ENCODE assay signal across 16 mouse cellular contexts in the genomic region with DNA sequence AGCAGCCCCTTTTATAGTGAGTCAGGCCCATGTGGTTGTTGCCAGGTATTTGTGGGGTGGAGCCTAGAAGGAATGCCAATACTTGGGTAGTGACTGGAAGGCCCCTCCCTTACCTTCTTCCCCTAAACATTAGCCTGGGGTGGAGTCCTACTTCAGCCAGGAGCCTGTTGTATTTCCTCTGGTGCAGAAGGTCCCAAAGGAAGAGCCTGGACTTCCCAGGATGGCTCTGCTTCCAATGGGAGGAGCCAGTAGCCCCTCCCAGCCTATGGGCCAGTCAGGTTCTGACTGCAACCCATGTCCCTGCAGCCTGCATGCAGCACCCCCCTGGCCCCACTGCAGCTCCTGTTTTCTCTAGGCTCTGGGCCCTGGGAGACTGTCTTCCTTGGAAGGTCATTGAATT.
DNase-seq lines count a peak whose midpoint lies in the region; ATAC-seq lines count a peak whose summit lies in the region.
"Had no signal": no experiment of that assay in that cellular context is flagged by ENCODE, and none has a peak within 500 bp of the region (broad histone marks: within the 10 kb centered on the region; RNA-seq: fewer than 3 reads in every experiment).

No protein-coding gene starts in this region.

- DNase-seq in adrenal gland, postnatal 10 days = peak; percentile 11
- no peak for DNase-seq in adrenal gland, postnatal 25 days
- DNase-seq in kidney, postnatal 10 days = peak; percentile 15
- no peak for DNase-seq in kidney, adult 11 months
- no peak for DNase-seq in layer of hippocampus, postnatal 10 days (ENCODE audit: low spot score in 2 of 2)
- no peak for DNase-seq in thymus, postnatal 4 days
- DNase-seq: cerebellum, adult 18-20 months; lung, postnatal 4 days; right cerebral cortex, adult 18-20 months had no signal

- H3K27me3 ChIP-seq in heart, embryonic 16.5 days (ENCODE audit: control insufficient read depth, insufficient read depth, low read length) = peaks cover 5% of the 10 kb centered on the region; the same call in 1 of the 2 replicates
- no peaks in the 10 kb centered on the region for H3K27me3 ChIP-seq in stomach, embryonic 14.5 days (ENCODE audit: control insufficient read depth, insufficient read depth, low read length)
- H3K27me3 ChIP-seq: CH12.LX had no signal

- H3K9me3 ChIP-seq in heart, embryonic 16.5 days (replicated peaks; ENCODE audit: control insufficient read depth, low read length) = no peaks in the 10 kb centered on the region
- H3K9me3 ChIP-seq in stomach, embryonic 14.5 days (ENCODE audit: control insufficient read depth, low read depth, low read length) = no peaks in the 10 kb centered on the region
- H3K9me3 ChIP-seq: forebrain, embryonic 13.5 days; hindbrain, embryonic 10.5 days; limb, embryonic 15.5 days had no signal

- H3K36me3 ChIP-seq in heart, embryonic 16.5 days (ENCODE audit: control insufficient read depth, insufficient read depth) = no peaks in the 10 kb centered on the region
- H3K36me3 ChIP-seq in stomach, embryonic 14.5 days (ENCODE audit: control insufficient read depth, insufficient read depth, low read length) = no peaks in the 10 kb centered on the region
- H3K36me3 ChIP-seq: hindbrain, embryonic 10.5 days; limb, embryonic 15.5 days had no signal

- H3K9ac ChIP-seq in heart, embryonic 16.5 days (ENCODE audit: low read length) = no peak overlapping the region
- H3K9ac ChIP-seq in stomach, embryonic 14.5 days (replicated peaks; ENCODE audit: low read depth, low read length) = no peak overlapping the region
- H3K9ac ChIP-seq: forebrain, embryonic 13.5 days; limb, embryonic 15.5 days had no signal

- ATAC-seq in heart, embryonic 16.5 days (replicated peaks; ENCODE audit: extremely low read depth, insufficient read depth, low FRiP score) = peak; percentile 49; the same call in 1 of the 2 replicates
- ATAC-seq in stomach, embryonic 14.5 days (ENCODE audit: insufficient number of reproducible peaks, insufficient read depth, low FRiP score, low read depth) = 0 out of 2 replicates have a peak, but pooled peaks have one; percentile 12
- ATAC-seq: forebrain, embryonic 13.5 days had no signal

- H3K4me3 ChIP-seq in heart, embryonic 16.5 days (ENCODE audit: low read length) = no peak overlapping the region
- H3K4me3 ChIP-seq in stomach, embryonic 14.5 days (ENCODE audit: low read depth, low read length) = no peak overlapping the region
- H3K4me3 ChIP-seq: forebrain, embryonic 13.5 days; hindbrain, embryonic 10.5 days; limb, embryonic 15.5 days had no signal

- no peak overlapping the region for H3K4me2 ChIP-seq in heart, embryonic 16.5 days (ENCODE audit: low read depth, low read length)
- no peak overlapping the region for H3K4me2 ChIP-seq in stomach, embryonic 14.5 days (replicated peaks; ENCODE audit: low read depth, low read length)
- H3K4me2 ChIP-seq: forebrain, embryonic 13.5 days; limb, embryonic 15.5 days; midbrain, embryonic 11.5 days had no signal

- H3K4me1 ChIP-seq in heart, embryonic 16.5 days (ENCODE audit: control insufficient read depth, insufficient read depth, low read length) = peaks cover 3% of the 10 kb centered on the region; the same call in 1 of the 2 replicates
- no peaks in the 10 kb centered on the region for H3K4me1 ChIP-seq in stomach, embryonic 14.5 days (ENCODE audit: control insufficient read depth, insufficient read depth, low read length)
- H3K4me1 ChIP-seq: limb, embryonic 15.5 days had no signal

- no peak overlapping the region for H3K27ac ChIP-seq in heart, embryonic 16.5 days (ENCODE audit: low read length)
- no peak overlapping the region for H3K27ac ChIP-seq in stomach, embryonic 14.5 days (ENCODE audit: low read length)
- H3K27ac ChIP-seq: forebrain, embryonic 13.5 days; hindbrain, embryonic 10.5 days; limb, embryonic 15.5 days had no signal

Comparison
In these comparisons a context has a peak if more than half of its experiments do, and no peak if none do; other contexts are left out.
1. DNase-seq: peak in adrenal gland, postnatal 10 days (single experiment) and kidney, postnatal 10 days (single experiment); none in adrenal gland, postnatal 25 days (single experiment), kidney, adult 11 months (single experiment), layer of hippocampus, postnatal 10 days (0 of 2) and thymus, postnatal 4 days (single experiment).